Mouse (Mus musculus): ENCODE data around the gene Akr1c14. TPM values are rescaled to one million over a fixed set of nuclear protein-coding genes. Genes with fewer than 3 reads are reported as not detected.

Gene Akr1c14
- polyA plus RNA-seq (2015; fragmentation: Illumina TruSeq; extraction: RNeasy Lipid Tissue Mini Kit (QIAGEN cat#74804); ENCODE audit: low read depth, low replicate concordance) = 4.1 TPM

DNA sequence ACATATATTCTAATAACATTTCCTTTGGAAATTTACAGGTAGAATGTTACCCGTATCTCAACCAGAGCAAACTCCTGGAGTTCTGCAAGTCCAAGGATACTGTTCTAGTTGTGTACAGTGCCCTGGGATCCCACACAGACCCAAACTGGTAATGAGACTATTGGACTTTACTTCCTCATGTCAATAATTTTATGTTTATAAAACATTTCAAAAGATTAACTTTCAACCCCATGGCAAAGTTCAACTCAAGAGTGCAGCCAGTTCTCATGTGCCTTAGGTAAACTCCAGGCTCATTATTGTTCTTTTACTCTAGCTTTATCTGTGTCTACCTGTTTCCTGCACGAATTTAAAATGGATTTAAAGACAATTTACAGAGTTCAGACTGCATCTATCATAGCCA is at the start of gene Akr1c14:
Akr1c14 (plus strand) TSS at position 293 of the 400 bp plus-strand sequence.

Other genes with a start within 250 kb of the Akr1c14 start
- not detected for gene Calml3, start 244.7 kb upstream of the Akr1c14 start, polyA plus RNA-seq (2015; fragmentation: Illumina TruSeq; extraction: RNeasy Lipid Tissue Mini Kit (QIAGEN cat#74804); ENCODE audit: low read depth, low replicate concordance)
- gene Calm4, start 211.3 kb upstream of the Akr1c14 start, polyA plus RNA-seq (2015; fragmentation: Illumina TruSeq; extraction: RNeasy Lipid Tissue Mini Kit (QIAGEN cat#74804); ENCODE audit: low read depth, low replicate concordance) = not detected
- gene Calm5, start 194.8 kb upstream of the Akr1c14 start, polyA plus RNA-seq (2015; fragmentation: Illumina TruSeq; extraction: RNeasy Lipid Tissue Mini Kit (QIAGEN cat#74804); ENCODE audit: low read depth, low replicate concordance) = not detected
- 23.8 TPM for gene Net1, start 130.8 kb upstream of the Akr1c14 start, polyA plus RNA-seq (2015; fragmentation: Illumina TruSeq; extraction: RNeasy Lipid Tissue Mini Kit (QIAGEN cat#74804); ENCODE audit: low read depth, low replicate concordance)
- gene Tubal3, start 130.7 kb upstream of the Akr1c14 start, polyA plus RNA-seq (2015; fragmentation: Illumina TruSeq; extraction: RNeasy Lipid Tissue Mini Kit (QIAGEN cat#74804); ENCODE audit: low read depth, low replicate concordance) = not detected
- gene Ucn3, start 103.7 kb upstream of the Akr1c14 start, polyA plus RNA-seq (2015; fragmentation: Illumina TruSeq; extraction: RNeasy Lipid Tissue Mini Kit (QIAGEN cat#74804); ENCODE audit: low read depth, low replicate concordance) = not detected
- 6.3 TPM for gene Akr1c18, start 101.6 kb downstream of the Akr1c14 start, polyA plus RNA-seq (2015; fragmentation: Illumina TruSeq; extraction: RNeasy Lipid Tissue Mini Kit (QIAGEN cat#74804); ENCODE audit: low read depth, low replicate concordance)
- gene Akr1c13, start 142.1 kb downstream of the Akr1c14 start, polyA plus RNA-seq (2015; fragmentation: Illumina TruSeq; extraction: RNeasy Lipid Tissue Mini Kit (QIAGEN cat#74804); ENCODE audit: low read depth, low replicate concordance) = 2.1 TPM
- not detected for gene Akr1c19, start 179.7 kb downstream of the Akr1c14 start, polyA plus RNA-seq (2015; fragmentation: Illumina TruSeq; extraction: RNeasy Lipid Tissue Mini Kit (QIAGEN cat#74804); ENCODE audit: low read depth, low replicate concordance)
- gene Akr1c12, start 230.4 kb downstream of the Akr1c14 start, polyA plus RNA-seq (2015; fragmentation: Illumina TruSeq; extraction: RNeasy Lipid Tissue Mini Kit (QIAGEN cat#74804); ENCODE audit: low read depth, low replicate concordance) = not detected